Comparison of ENCODE assay signal across 8 mouse cellular contexts in genomic region chr5:150118124-150118454, GRCm38 (mm10). TPM values are rescaled to one million over a fixed set of nuclear protein-coding genes. Genes with fewer than 3 reads are reported as not detected.
DNase-seq lines count a peak whose midpoint lies in the region; ATAC-seq and TF ChIP-seq lines count a peak whose summit lies in the region.

No protein-coding gene starts in this region.

- ATAC-seq in embryonic facial prominence, embryonic 11.5 days (replicated peaks; ENCODE audit: insufficient number of reproducible peaks, low FRiP score, low TSS enrichment, low read depth), result no peak
- no peak for ATAC-seq in hindbrain, embryonic 16.5 days
- no peak for ATAC-seq in midbrain, embryonic 16.5 days
- ATAC-seq in granulocyte monocyte progenitor cell, adult 5-6 weeks (replicated peaks; ENCODE audit: poor library complexity, severe bottlenecking), result no peak
- ATAC-seq in frontal cortex, adult (ENCODE audit: low TSS enrichment), result no peak

- no peak for TF ChIP-seq CTCF in layer of hippocampus, adult 2 months (conservative IDR thresholded peaks at IDR 0.05)

- no peak for DNase-seq in layer of hippocampus, adult 2 months (ENCODE audit: low spot score in 2 of 2)
- DNase-seq in layer of hippocampus, postnatal 14 days (ENCODE audit: low spot score in 2 of 2), result no peak
- DNase-seq in embryonic facial prominence, embryonic 11.5 days (ENCODE audit: low spot score), result no peak
- DNase-seq in spleen, adult 12 weeks (ENCODE audit: low spot score), result no peak

- WGBS in embryonic facial prominence, embryonic 11.5 days, result 21% methylated on average over 8 of the region's 8 CpGs
- 17% methylated on average over 8 of the region's 8 CpGs for WGBS in hindbrain, embryonic 16.5 days
- WGBS in midbrain, embryonic 16.5 days, result 16% methylated on average over 8 of the region's 8 CpGs

- peak overlapping the region; percentile 65 for H3K4me3 ChIP-seq in layer of hippocampus, adult 2 months
- H3K4me3 ChIP-seq in embryonic facial prominence, embryonic 11.5 days (ENCODE audit: low read depth, low read length), result peak overlapping the region; percentile 68
- H3K4me3 ChIP-seq in hindbrain, embryonic 16.5 days (ENCODE audit: low read length), result peak overlapping the region; percentile 73
- H3K4me3 ChIP-seq in midbrain, embryonic 16.5 days (ENCODE audit: low read depth, low read length), result peak overlapping the region; percentile 76

- H3K9me3 ChIP-seq in embryonic facial prominence, embryonic 11.5 days (replicated peaks; ENCODE audit: control insufficient read depth, low read length), result no peaks in the 10 kb centered on the region
- no peaks in the 10 kb centered on the region for H3K9me3 ChIP-seq in hindbrain, embryonic 16.5 days (ENCODE audit: control insufficient read depth, low read length)
- no peaks in the 10 kb centered on the region for H3K9me3 ChIP-seq in midbrain, embryonic 16.5 days (replicated peaks; ENCODE audit: control insufficient read depth, low read length, poor library complexity, severe bottlenecking)

- no peaks in the 10 kb centered on the region for H3K4me1 ChIP-seq in embryonic facial prominence, embryonic 11.5 days (ENCODE audit: control insufficient read depth, insufficient read depth, low read length)
- H3K4me1 ChIP-seq in hindbrain, embryonic 16.5 days (ENCODE audit: control insufficient read depth, insufficient read depth, low read depth, low read length), result peaks cover 14% of the 10 kb centered on the region
- peaks cover 3% of the 10 kb centered on the region; the same call in 1 of the 2 replicates for H3K4me1 ChIP-seq in midbrain, embryonic 16.5 days (ENCODE audit: control insufficient read depth, insufficient read depth, low read length)

- peak overlapping the region; percentile 94; the same call in 1 of the 2 replicates for H3K27ac ChIP-seq in layer of hippocampus, adult 2 months
- no peak overlapping the region for H3K27ac ChIP-seq in embryonic facial prominence, embryonic 11.5 days (replicated peaks; ENCODE audit: low read depth, low read length)
- peak overlapping the region; percentile 37 for H3K27ac ChIP-seq in hindbrain, embryonic 16.5 days (ENCODE audit: low read depth, low read length)
- H3K27ac ChIP-seq in midbrain, embryonic 16.5 days (ENCODE audit: low read length), result no peak overlapping the region

- H3K9ac ChIP-seq in embryonic facial prominence, embryonic 11.5 days (replicated peaks; ENCODE audit: low read length), result no peak overlapping the region
- H3K9ac ChIP-seq in hindbrain, embryonic 16.5 days (ENCODE audit: low read depth, low read length), result peak overlapping the region; percentile 65
- H3K9ac ChIP-seq in midbrain, embryonic 16.5 days (ENCODE audit: low read depth, low read length), result peak overlapping the region; percentile 74; the same call in 1 of the 2 replicates

- peak overlapping the region; percentile 81 for H3K4me2 ChIP-seq in embryonic facial prominence, embryonic 11.5 days (ENCODE audit: low read depth, low read length)
- H3K4me2 ChIP-seq in hindbrain, embryonic 16.5 days (ENCODE audit: low read length), result peak overlapping the region; percentile 88
- peak overlapping the region; percentile 88 for H3K4me2 ChIP-seq in midbrain, embryonic 16.5 days (ENCODE audit: low read length)

- no peaks in the 10 kb centered on the region for H3K27me3 ChIP-seq in embryonic facial prominence, embryonic 11.5 days (ENCODE audit: control insufficient read depth, insufficient read depth, low read length)
- no peaks in the 10 kb centered on the region for H3K27me3 ChIP-seq in hindbrain, embryonic 16.5 days (replicated peaks; ENCODE audit: control insufficient read depth, insufficient read depth, low read length)
- H3K27me3 ChIP-seq in midbrain, embryonic 16.5 days (ENCODE audit: control insufficient read depth, insufficient read depth, low read depth, low read length), result no peaks in the 10 kb centered on the region

- no peaks in the 10 kb centered on the region for H3K36me3 ChIP-seq in embryonic facial prominence, embryonic 11.5 days (replicated peaks; ENCODE audit: control insufficient read depth, insufficient read depth, low read depth, low read length)
- H3K36me3 ChIP-seq in hindbrain, embryonic 16.5 days (ENCODE audit: control insufficient read depth, insufficient read depth, low read length), result no peaks in the 10 kb centered on the region
- H3K36me3 ChIP-seq in midbrain, embryonic 16.5 days (ENCODE audit: control insufficient read depth, insufficient read depth, low read length), result no peaks in the 10 kb centered on the region

RNA-seq across cellular contexts. Expression of gene Fry, which starts 0.4 kb away (rescaled TPM):
- total RNA-seq in layer of hippocampus, adult 2 months (2021), result 100 to 1,000 TPM; 215 to 246 TPM
- 100 to 1,000 TPM; 228 to 239 TPM for total RNA-seq in layer of hippocampus, postnatal 14 days (2021)
- 6.5 and 8.2 TPM in 2 replicates for polyA plus RNA-seq in embryonic facial prominence, embryonic 11.5 days (2014; fragmentation: Nextera tagmentation; extraction: Ambion mirVana)
- polyA plus RNA-seq in hindbrain, embryonic 16.5 days (2015; fragmentation: Nextera tagmentation; extraction: Ambion mirVana), result 43.4 and 50.7 TPM in 2 replicates
- 60.0 and 64.1 TPM in 2 replicates for polyA plus RNA-seq in midbrain, embryonic 16.5 days (2015; fragmentation: Nextera tagmentation; extraction: Ambion mirVana)
- 25.0 and 26.7 TPM in 2 replicates for total RNA-seq in granulocyte monocyte progenitor cell, adult 5-6 weeks (2014; fragmentation: Nextera tagmentation)
- total RNA-seq in granulocyte monocyte progenitor cell, adult 5-6 weeks (2017), result 15.4 and 18.4 TPM in 2 replicates

Comparison
In these comparisons a context has a peak if more than half of its experiments do, and no peak if none do; other contexts are left out.
1. H3K27ac ChIP-seq: peak in layer of hippocampus, adult 2 months (single experiment) and hindbrain, embryonic 16.5 days (single experiment); none in embryonic facial prominence, embryonic 11.5 days (single experiment) and midbrain, embryonic 16.5 days (single experiment).
2. RNA of gene Fry, which starts 0.4 kb away (total RNA-seq): 215 to 246 TPM in layer of hippocampus, adult 2 months and 228 to 239 TPM in layer of hippocampus, postnatal 14 days; 15.4 to 26.7 TPM in granulocyte monocyte progenitor cell, adult 5-6 weeks; every median in the first group is over 4 times any median in the second.
3. Peak in every context shown above with its lines, with median percentiles within 50 percentile points of each other: H3K4me3 ChIP-seq and H3K4me2 ChIP-seq.